Mouse (Mus musculus) lung, postnatal 36 days (tissue): ENCODE results near the gene Krt8.

Source experiments
- DNase-seq: peaks from one replicate; pipeline ENCODE4 v3.0.0; 2022; ENCODE audit warnings: mixed read lengths

The Krt8 gene

GRCm38 (mm10) chr15:101974083-101974845 lies 30.0 kb downstream of the Krt8 start:
- DNase-seq: no peak

DNA sequence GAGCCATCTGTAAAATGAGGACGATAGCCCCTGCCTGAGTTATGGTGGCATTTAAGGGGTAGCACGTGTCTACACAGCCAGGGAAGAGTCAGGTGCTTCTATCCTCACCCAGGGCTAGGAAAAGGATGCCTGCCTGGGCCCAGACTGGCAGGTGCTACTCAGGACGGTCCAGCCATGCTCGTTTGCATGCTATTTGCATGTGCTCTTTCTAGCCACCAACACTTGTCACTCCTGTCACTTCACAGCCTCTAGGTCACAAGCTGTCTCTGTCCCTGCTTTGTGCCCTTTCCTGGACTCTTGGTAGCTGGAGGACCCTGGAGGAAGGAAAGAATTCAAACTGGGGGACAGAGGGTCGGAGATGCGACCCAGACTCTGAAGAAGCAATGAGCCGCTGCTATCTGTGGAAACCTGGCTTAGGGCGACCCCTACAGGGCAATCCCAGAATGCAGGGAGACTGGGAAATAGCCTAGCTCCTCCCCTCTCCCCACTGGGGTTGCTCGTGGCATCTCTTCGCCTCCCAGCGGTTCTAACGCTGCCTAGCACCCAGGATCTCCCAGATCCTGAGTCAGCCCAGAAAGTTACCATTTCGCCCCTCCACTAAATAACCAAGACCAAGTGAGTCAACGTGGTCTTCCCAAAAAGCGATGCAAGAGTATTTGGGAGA lies 30.7 kb downstream of the Krt8 start:
- DNase-seq: peak; percentile 98

DNA sequence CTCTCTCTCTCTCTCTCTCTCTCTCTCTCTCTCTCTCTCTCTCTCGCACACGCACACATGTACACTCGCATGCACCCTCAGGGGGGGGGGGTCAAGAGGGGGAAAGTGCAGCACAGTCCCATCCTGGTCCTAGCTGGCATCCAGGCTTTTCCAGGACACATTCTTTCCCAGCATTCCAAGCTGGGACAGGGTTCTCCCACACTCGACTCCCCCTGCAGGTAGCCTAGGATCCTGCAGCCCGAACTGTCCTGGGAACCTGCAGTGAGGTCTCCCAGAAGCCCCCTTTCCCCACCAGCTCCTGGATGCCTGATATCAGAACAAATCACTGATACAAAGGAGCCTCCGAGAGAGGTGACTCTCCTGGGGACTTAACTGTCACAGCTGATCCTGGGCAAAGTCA lies 33.7 kb downstream of the Krt8 start:
- peak; percentile 74 for DNase-seq

DNA sequence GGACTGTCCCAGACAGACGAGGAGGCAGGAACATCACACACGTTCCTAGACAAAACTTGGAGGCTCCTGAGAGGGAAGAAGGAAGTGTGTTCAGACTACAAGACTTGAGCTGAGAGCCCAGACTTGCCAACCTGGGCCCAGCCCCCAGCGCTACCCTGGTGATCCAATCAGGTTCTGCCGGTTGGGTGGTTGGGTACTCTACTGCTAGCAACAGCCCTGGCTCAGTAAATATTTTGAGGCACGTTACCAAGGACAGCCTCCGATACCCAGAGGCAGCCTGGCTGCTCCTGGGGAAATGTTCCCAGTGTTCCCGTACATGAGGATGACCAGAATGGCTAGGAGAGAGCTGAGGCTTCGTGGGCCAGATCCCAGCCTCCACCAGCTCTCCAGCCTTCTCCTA lies 37.5 kb downstream of the Krt8 start:
- peak; percentile 91 for DNase-seq

DNA sequence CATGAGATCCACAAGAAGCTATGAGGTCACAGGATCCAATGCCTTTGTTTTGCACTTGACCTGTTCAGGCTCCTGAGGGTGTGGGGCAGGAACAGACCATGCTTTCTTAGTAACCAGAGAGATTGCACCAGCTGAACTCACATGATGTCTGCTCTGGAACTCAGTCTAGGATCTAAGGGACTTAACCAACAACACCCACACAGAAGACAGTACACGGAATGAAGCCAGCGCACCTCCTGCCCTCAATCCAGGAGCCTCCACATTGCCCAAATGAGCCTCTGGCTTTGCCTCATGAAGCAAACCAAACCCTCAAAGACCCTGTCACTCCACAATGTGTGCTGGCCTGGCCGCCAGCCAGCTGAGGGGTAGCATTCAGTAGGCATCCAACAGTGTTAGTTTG lies 45.4 kb downstream of the Krt8 start:
- no peak for DNase-seq

DNA sequence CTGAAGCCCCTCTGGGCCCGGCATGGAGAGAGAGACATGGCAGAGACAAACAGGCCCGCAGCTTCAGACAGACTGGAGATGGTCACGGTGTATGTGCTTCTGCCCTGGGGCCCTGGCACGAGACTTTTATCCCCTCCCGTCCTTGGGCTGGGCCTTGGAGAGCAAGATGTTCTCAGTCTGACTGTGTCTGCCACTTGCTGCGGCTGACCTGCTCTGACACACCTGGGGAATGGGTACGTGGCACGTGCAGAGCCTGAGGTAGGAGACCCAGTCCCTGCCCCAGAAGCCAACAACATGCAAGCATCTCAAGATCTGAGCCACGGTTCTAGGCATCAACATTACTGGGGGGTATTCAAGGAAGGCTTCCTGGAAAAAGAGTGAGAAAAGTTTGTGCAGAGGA lies 50.1 kb downstream of the Krt8 start, which contains the start of gene Krt78:
TSS of gene Krt78 (minus strand) at position 101 of the 400 bp plus-strand sequence.
- DNase-seq: no peak

DNA sequence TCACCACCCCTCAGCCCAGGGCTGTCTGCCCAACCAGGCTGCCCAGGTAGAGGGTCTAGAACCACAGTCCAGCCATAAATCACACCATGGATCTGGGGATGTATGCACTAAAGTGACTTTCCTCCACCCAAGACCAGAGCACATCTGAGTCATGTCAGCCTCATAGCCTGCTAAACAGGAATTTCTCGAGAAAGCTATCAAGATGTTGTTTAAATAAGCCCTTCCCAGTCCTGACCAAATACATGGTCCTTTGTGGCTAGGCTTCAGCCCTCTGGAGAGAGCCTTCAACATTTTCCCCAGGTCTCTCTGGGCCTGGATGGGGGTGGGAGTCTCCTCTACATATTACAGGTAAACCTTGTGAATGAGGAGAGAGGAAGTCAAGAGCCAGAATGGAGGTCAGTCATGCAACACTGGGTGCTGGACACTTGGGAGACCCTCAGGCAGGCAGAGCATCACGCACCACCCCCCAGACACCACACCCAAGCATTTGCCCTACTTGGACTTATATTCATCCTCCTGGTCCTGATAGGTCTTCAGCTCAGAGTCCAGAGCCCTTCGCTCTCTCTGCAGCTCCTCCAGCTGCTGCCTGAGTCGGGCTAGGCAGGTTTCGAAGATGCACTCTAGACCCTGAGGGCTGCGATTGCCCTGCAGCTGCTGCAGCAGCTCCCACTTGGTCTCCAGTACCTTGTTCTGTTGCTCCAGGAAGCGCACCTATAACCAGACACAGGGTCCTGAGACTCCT lies 51.4 kb downstream of the Krt8 start:
- DNase-seq: no peak
